Mouse (Mus musculus) liver, embryonic 13.5 days (tissue): ENCODE results near the gene Arhgap22. TPM values are rescaled to one million over a fixed set of nuclear protein-coding genes. Genes with fewer than 3 reads are reported as not detected.

ENCODE experiments used
- polyA plus RNA-seq: library from polyadenylated mRNA; unstranded; fragments of >200 nt; fragmentation: Nextera tagmentation; extraction: Ambion mirVana; gene quantifications from 2 replicates; pipeline ENCODE4 v1.2.1, GENCODE M21; 2015

The Arhgap22 gene
- polyA plus RNA-seq, 1 experiment from 2014 or later, result 3.6 TPM

Other genes with a start within 250 kb of the Arhgap22 start
- 0.03 and 0.05 TPM in 2 replicates for gene Lrrc18, start 222.6 kb upstream of the Arhgap22 start, polyA plus RNA-seq
- gene Wdfy4, start 28.5 kb upstream of the Arhgap22 start, polyA plus RNA-seq, result 0.87 and 0.88 TPM in 2 replicates
- 4.4 TPM in 2 replicates for gene Mapk8, start 233.1 kb downstream of the Arhgap22 start, polyA plus RNA-seq